Mouse (Mus musculus) kidney, postnatal 0 days (tissue): ENCODE measurements around the gene Cbx1. TPM values are rescaled to one million over a fixed set of nuclear protein-coding genes. Genes with fewer than 3 reads are reported as not detected.
"Not testable (repeated sequence)": the region's sequence is repeated elsewhere in the genome, so short reads cannot be mapped to it uniquely, and the experiment has no call there.

ENCODE experiments used
- ATAC-seq: fragments of 200-750 bp; cut with Nextera tagmentation; replicated peaks from 2 replicates; pipeline ENCODE4 v1.8.0; 2017; ENCODE audit warnings: low read depth, moderate number of reproducible peaks, moderate TSS enrichment, moderate library complexity; ENCODE audit not compliant: low FRiP score
- DNase-seq: peaks from one replicate; pipeline ENCODE4 v3.0.0-alpha.2; 2016; ENCODE audit warnings: low spot score
- H3K27ac ChIP-seq: fragments of 300-500 bp; sonication (generic); 2 replicates; pipeline ENCODE4 v1.5.1; 2014; ENCODE audit warnings: mild to moderate bottlenecking
- H3K27me3 ChIP-seq: fragments of 300-500 bp; sonication (generic); 2 replicates; pipeline ENCODE4 v1.6.1; 2014; ENCODE audit warnings: low read length, mixed read lengths; ENCODE audit not compliant: insufficient read depth
- H3K36me3 ChIP-seq: fragments of 300-500 bp; sonication (generic); 2 replicates; pipeline ENCODE4 v1.6.1; 2014; ENCODE audit warnings: low read length, mixed read lengths; ENCODE audit not compliant: insufficient read depth
- H3K4me1 ChIP-seq: fragments of 300-500 bp; sonication (generic); replicated peaks from 2 replicates; pipeline ENCODE4 v1.6.1; 2014; ENCODE audit warnings: antibody characterized with exemption, low read length, mixed read lengths; ENCODE audit not compliant: insufficient read depth
- H3K4me2 ChIP-seq: fragments of 300-500 bp; sonication (generic); 2 replicates; pipeline ENCODE4 v1.6.1; 2014; ENCODE audit warnings: mild to moderate bottlenecking, low read length, moderate library complexity, mixed read lengths
- H3K4me3 ChIP-seq: fragments of 300-500 bp; sonication (generic); replicated peaks from 2 replicates; pipeline ENCODE4 v1.5.1; 2014; ENCODE audit warnings: low read depth, low read length
- H3K9ac ChIP-seq: fragments of 300-500 bp; sonication (generic); 2 replicates; pipeline ENCODE4 v1.6.1; 2014; ENCODE audit warnings: low read depth, low read length
- H3K9me3 ChIP-seq: fragments of 300-500 bp; sonication (generic); replicated peaks from 2 replicates; pipeline ENCODE4 v1.6.1; 2016; ENCODE audit warnings: low read length, inconsistent platforms, mixed read lengths
- CTCF ChIP-seq: IDR thresholded peaks from 2 replicates; pipeline ENCODE4 v1.5.1; 2016; ENCODE audit warnings: antibody characterized with exemption, low read depth, mild to moderate bottlenecking, moderate library complexity
- WGBS: fragments of 180-500 bp; shearing (Covaris S2); extraction: QIAGEN DNeasy Blood & Tissue Kit; methylation state at CpG from one replicate; pipeline ENCODE4 v1.1.7; 2014; 5-methylcytosine and 5-hydroxymethylcytosine counted together
- polyA plus RNA-seq: library from polyadenylated mRNA; unstranded; fragments of >200 nt; fragmentation: Nextera tagmentation; extraction: Ambion mirVana; gene quantifications from 2 replicates; pipeline ENCODE4 v1.2.1, GENCODE M21; 2015

Gene Cbx1
- polyA plus RNA-seq, 1 experiment from 2014 or later, result 101 TPM

GRCm38 (mm10) chr11:96808066-96808465, 19.1 kb downstream of the Cbx1 start:
- Histone ChIP-seq H3K9me3 (no peaks in the 10 kb centered on the region), H3K9ac (no peak overlapping the region), H3K36me3 (peaks cover 52% of the 10 kb centered on the region), H3K27me3 (no peaks in the 10 kb centered on the region), H3K27ac (no peak overlapping the region), H3K4me2 (no peak overlapping the region), H3K4me1 (no peaks in the 10 kb centered on the region), H3K4me3 (no peak overlapping the region)
- no peak for ATAC-seq
- TF ChIP-seq CTCF, result peak; percentile 34; the same call in 1 of the 2 replicates
- no peak for DNase-seq
- 53% methylated on average over 1 of the region's 1 CpGs for WGBS

GRCm38 (mm10) chr11:96809562-96810235, 20.8 kb downstream of the Cbx1 start:
- Histone ChIP-seq H3K9ac (no peak overlapping the region), H3K36me3 (peaks cover 51% of the 10 kb centered on the region), H3K27ac (no peak overlapping the region), H3K4me2 (no peak overlapping the region), H3K27me3 (no peaks in the 10 kb centered on the region), H3K4me1 (no peaks in the 10 kb centered on the region), H3K9me3 (no peaks in the 10 kb centered on the region), H3K4me3 (no peak overlapping the region)
- 84% methylated on average over 6 of the region's 6 CpGs for WGBS
- no peak for DNase-seq
- TF ChIP-seq CTCF, result no peak
- no peak for ATAC-seq

GRCm38 (mm10) chr11:96811188-96811587, 22.3 kb downstream of the Cbx1 start:
- DNase-seq, H3K27ac ChIP-seq, H3K4me1 ChIP-seq, H3K4me3 ChIP-seq, H3K9ac ChIP-seq, ATAC-seq, H3K27me3 ChIP-seq, H3K9me3 ChIP-seq, H3K4me2 ChIP-seq: not testable (repeated sequence)
- H3K36me3 ChIP-seq, result peaks cover 45% of the 10 kb centered on the region; the same call in 1 of the 2 replicates
- WGBS, result 84% methylated on average over 1 of the region's 1 CpGs

DNA sequence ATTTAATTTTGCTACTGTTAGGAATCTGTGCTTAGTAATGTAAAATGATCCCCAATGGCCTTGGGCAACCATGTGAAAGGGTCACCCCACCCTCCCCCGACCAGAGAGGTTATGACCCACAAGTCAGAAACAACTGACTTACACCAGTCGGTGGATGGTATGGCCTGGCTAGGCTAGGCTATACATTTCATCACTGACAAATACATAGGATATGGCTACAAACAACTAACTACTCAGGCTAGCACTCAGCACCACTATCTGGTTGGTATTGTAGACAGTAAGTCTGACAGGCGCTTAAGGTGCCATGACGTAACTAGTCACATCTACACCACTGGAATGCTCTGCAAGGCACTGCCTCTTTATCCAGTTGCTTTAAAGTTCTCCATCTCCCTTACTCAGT, 24.5 kb downstream of the Cbx1 start:
- no peaks in the 10 kb centered on the region for H3K4me1 ChIP-seq
- WGBS, result 68% methylated on average over 4 of the region's 4 CpGs
- no peak overlapping the region for H3K27ac ChIP-seq
- no peaks in the 10 kb centered on the region for H3K27me3 ChIP-seq
- no peak overlapping the region for H3K9ac ChIP-seq
- ATAC-seq (no peak), DNase-seq (no peak)
- TF ChIP-seq CTCF, result no peak
- H3K36me3 ChIP-seq, result peaks cover 55% of the 10 kb centered on the region
- H3K4me3 ChIP-seq, result no peak overlapping the region
- H3K9me3 ChIP-seq, result no peaks in the 10 kb centered on the region
- H3K4me2 ChIP-seq, result no peak overlapping the region

GRCm38 (mm10) chr11:96813920-96814319, 25.0 kb downstream of the Cbx1 start:
- Histone ChIP-seq H3K4me1 (no peaks in the 10 kb centered on the region), H3K27ac (no peak overlapping the region), H3K36me3 (peaks cover 55% of the 10 kb centered on the region), H3K9ac (no peak overlapping the region), H3K9me3 (no peaks in the 10 kb centered on the region), H3K4me3 (no peak overlapping the region), H3K4me2 (no peak overlapping the region), H3K27me3 (no peaks in the 10 kb centered on the region)
- ATAC-seq, result no peak
- no peak for DNase-seq
- WGBS, result 77% methylated on average over 5 of the region's 5 CpGs
- no peak for TF ChIP-seq CTCF

GRCm38 (mm10) chr11:96814443-96814842, 25.5 kb downstream of the Cbx1 start:
- ATAC-seq, result no peak
- H3K9ac ChIP-seq, result no peak overlapping the region
- no peaks in the 10 kb centered on the region for H3K27me3 ChIP-seq
- peaks cover 59% of the 10 kb centered on the region for H3K36me3 ChIP-seq
- no peak for DNase-seq
- H3K27ac ChIP-seq, result no peak overlapping the region
- H3K4me1 ChIP-seq, result no peaks in the 10 kb centered on the region
- WGBS, result 82% methylated on average over 2 of the region's 2 CpGs
- H3K4me2 ChIP-seq, result no peak overlapping the region
- no peak for TF ChIP-seq CTCF
- H3K4me3 ChIP-seq, result no peak overlapping the region
- H3K9me3 ChIP-seq, result no peaks in the 10 kb centered on the region

DNA sequence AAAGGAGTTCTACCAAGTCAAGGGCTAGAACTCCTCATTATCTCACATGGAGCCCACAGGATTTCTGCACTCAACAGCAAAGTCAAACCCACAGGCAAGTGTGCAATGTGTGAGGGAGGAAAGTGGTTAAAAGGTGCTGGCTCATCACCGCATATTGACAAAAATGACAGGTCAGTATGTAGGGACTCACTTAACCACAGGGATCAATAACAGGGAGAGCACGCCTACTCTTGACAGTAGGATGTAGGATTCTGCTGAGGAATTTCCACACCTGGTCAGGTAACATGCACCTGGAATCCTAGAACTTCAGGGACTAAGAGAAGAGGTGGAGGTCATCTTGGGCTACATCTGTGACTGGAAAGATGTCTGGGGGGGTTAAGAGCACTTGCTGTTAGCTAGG, 27.0 kb downstream of the Cbx1 start:
- H3K27me3 ChIP-seq, result no peaks in the 10 kb centered on the region
- WGBS, result 94% methylated on average over 2 of the region's 2 CpGs
- no peak overlapping the region for H3K4me3 ChIP-seq
- peaks cover 64% of the 10 kb centered on the region for H3K36me3 ChIP-seq
- H3K9me3 ChIP-seq, result no peaks in the 10 kb centered on the region
- no peak overlapping the region for H3K4me2 ChIP-seq
- no peak overlapping the region for H3K9ac ChIP-seq
- H3K27ac ChIP-seq, result no peak overlapping the region
- no peaks in the 10 kb centered on the region for H3K4me1 ChIP-seq
- DNase-seq, result no peak
- no peak for ATAC-seq
- no peak for TF ChIP-seq CTCF
